Mouse (Mus musculus) myocyte (in vitro differentiated cells): ENCODE results near the gene Gm49384.

ENCODE experiments used
- E2F4 ChIP-seq: IDR thresholded peaks from one replicate; pipeline ENCODE4 v1.6.1; 2011; ENCODE audit warnings: mild to moderate bottlenecking, control low read depth, moderate library complexity; ENCODE audit not compliant: insufficient read depth
- MYOD1 ChIP-seq, 3 experiments: IDR thresholded peaks; one replicate each; pipeline ENCODE4 v1.6.1; 2011; ENCODE audit warnings: control low read depth in 2 of 3, low read depth in 2 of 3, mild to moderate bottlenecking in 2 of 3, moderate library complexity in 1 of 3; ENCODE audit not compliant: insufficient read length in 2 of 3, control insufficient read depth in 1 of 3
- MYOG ChIP-seq, 3 experiments: IDR thresholded peaks; one replicate each; pipeline ENCODE4 v1.6.1; 2011; ENCODE audit warnings: control low read depth in 2 of 3, low read depth in 2 of 3, mild to moderate bottlenecking in 2 of 3; ENCODE audit not compliant: insufficient read length in 2 of 3, control insufficient read depth in 1 of 3, insufficient read depth in 1 of 3
- POLR2A ChIP-seq: IDR thresholded peaks from one replicate; pipeline ENCODE4 v1.6.1; 2011; ENCODE audit warnings: low read depth, mild to moderate bottlenecking, control low read depth, moderate library complexity; ENCODE audit not compliant: insufficient read length
- POLR2AphosphoS2 ChIP-seq: IDR thresholded peaks from one replicate; pipeline ENCODE4 v1.6.1; 2011; ENCODE audit warnings: low read depth, control low read depth; ENCODE audit not compliant: insufficient read length
- SRF ChIP-seq: IDR thresholded peaks from one replicate; pipeline ENCODE4 v1.6.1; 2011; ENCODE audit warnings: low read depth; ENCODE audit not compliant: control insufficient read depth, insufficient read length
- TCF3 ChIP-seq: IDR thresholded peaks from one replicate; pipeline ENCODE4 v1.6.1; 2011; ENCODE audit warnings: low read depth, control low read depth; ENCODE audit not compliant: insufficient read length
- USF1 ChIP-seq: IDR thresholded peaks from one replicate; pipeline ENCODE4 v1.6.1; 2011; ENCODE audit warnings: low read depth, mild to moderate bottlenecking, control low read depth, moderate library complexity

- no peak for TF ChIP-seq POLR2A
- TF ChIP-seq POLR2AphosphoS2 = no peak
- TF ChIP-seq MYOD1 (IDR thresholded peaks at IDR 0.05; ENCODE audit: control insufficient read depth in 1 of 3, insufficient read length in 2 of 3, low read depth in 2 of 3) = no peak
- no peak for TF ChIP-seq USF1
- TF ChIP-seq E2F4 = no peak
- no peak for TF ChIP-seq TCF3
- TF ChIP-seq SRF = no peak
- TF ChIP-seq MYOG (IDR thresholded peaks at IDR 0.05; ENCODE audit: control insufficient read depth in 1 of 3, insufficient read depth in 1 of 3, insufficient read length in 2 of 3, low read depth in 2 of 3) = no peak
These were observed 3.3 kb upstream of the Gm49384 start for GRCm38 (mm10) chr12:69207396-69207795.
